Mouse (Mus musculus) activated CD4-positive, CD25-positive, alpha-beta regulatory T cell, adult 9 weeks (primary cell): ENCODE results near the gene Tnk1. TPM values are rescaled to one million over a fixed set of nuclear protein-coding genes. Genes with fewer than 3 reads are reported as not detected.

Experiments
- polyA plus RNA-seq: library from polyadenylated mRNA; unstranded; fragments of 100-300 nt; shearing (Covaris generic); gene quantifications from one replicate; pipeline ENCODE4 v1.2.1, GENCODE M21; 2017

The Tnk1 gene
- polyA plus RNA-seq: not detected

DNA sequence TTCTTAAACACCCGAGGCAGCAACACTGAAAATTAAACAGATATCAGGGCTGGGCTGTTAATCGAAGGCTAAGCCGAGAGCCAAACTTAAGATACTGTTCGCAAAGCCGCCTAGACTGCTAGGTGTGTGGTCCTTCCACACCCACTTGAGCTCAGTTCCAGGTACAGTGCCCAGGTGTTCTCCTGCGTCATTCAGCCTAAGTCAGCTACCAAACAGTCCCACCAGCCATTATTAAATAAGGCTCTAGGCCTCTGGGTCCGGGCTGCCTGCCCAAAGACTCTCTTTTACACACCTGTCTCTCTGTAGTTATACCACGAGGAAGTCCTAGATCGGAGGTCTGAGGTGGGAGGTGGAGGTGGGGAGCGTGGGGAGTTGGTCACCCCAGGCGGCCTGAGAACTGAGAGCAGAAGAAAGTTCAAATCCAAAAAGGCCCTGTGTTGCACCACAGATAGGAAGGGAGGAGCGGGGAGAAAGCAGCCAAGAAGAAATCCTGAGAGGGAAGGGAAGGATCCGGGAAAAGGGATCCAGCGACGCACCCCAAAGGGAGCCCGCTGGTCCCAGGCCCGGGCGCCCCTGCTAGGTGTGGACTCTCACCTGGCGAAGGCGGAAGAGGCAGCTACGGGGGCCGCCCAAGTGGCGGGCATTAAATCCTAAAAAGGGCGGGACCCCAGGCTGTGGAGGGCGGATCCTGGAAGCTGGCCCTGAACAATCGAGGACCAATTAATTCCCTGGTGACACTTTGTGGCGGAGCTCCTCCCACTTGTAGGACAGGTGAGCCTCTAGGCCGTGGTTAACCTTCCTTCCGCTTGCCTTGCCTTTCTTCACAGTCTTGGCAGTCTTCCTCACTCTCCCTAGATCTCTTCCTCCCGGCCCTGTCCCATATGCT is at the start of gene Tnk1:
Gene Tnk1, minus strand, starts transcription at position 618 of the 886 bp plus-strand sequence.

DNA sequence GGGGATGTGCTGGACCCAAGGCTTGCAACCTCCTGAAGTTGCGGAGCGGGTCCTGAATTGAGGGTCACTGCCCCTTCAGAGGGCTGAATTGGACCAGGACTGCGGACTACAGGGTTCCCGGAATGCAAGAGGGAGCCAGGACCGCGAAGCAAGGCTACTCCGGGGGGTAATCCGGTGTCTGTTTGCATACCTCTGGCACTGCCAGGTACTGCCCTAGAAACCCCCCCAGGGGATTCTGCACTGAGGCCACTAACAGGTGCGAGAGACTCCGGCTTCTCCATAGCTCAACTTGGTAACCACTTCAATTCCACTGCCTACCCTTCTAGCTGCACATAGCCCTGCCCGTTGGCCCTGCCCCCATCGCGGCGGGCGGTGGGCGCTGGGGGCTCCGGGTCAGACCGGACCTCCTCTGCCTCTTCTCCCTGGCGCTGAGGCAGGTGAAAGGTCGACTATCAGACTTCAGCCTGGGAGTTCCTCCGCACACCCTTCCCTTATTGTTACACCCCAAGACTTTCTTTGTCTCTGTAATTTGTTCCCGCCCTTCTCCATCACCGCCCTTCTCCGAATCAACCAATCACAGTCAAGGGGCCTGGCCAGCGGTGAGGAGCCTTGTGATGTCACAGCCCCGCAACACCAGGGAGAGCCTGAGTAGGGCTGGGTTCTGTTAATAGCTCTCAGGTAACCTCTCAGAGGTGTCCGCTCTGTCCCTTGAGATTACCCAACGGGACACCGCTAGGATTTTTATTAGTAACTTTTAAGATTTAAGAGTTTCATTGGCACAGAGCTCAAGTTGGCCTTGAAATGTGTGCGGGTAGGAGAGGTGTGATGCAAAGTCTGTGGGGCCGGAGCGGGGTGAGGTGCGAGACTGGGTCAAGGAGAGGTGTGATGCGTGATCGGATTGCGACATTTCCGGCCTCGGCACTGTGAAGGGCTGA is 42.2 kb upstream of the Tnk1 start, which contains the start of the genes 2810408A11Rik and Neurl4:
Gene 2810408A11Rik, minus strand, starts transcription at position 517 of the 935 bp plus-strand sequence.
Gene Neurl4, plus strand, starts transcription at position 602 of the 935 bp plus-strand sequence.

DNA sequence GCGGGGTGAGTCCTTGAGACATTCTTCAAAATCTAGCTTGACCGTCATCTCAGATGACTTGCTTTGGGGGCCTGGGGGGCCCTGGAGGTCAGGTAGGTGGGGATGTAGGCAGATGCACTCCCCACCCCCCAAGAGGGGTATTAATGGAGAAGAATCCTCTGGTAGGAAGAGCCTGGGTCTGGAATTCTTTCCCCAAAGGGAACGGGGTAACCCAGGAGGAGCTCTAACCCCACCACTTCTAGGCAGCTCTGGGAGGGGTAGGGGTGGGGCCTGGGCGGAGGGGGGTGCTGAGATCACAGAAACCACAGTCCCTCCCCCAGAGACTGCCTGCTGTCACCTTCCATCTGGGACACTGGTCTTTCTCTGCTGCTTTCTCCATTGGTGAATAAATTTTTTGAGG is 36.8 kb upstream of the Tnk1 start, which contains the start of gene Acap1:
Gene Acap1, minus strand, starts transcription at position 249 of the 400 bp plus-strand sequence.

DNA sequence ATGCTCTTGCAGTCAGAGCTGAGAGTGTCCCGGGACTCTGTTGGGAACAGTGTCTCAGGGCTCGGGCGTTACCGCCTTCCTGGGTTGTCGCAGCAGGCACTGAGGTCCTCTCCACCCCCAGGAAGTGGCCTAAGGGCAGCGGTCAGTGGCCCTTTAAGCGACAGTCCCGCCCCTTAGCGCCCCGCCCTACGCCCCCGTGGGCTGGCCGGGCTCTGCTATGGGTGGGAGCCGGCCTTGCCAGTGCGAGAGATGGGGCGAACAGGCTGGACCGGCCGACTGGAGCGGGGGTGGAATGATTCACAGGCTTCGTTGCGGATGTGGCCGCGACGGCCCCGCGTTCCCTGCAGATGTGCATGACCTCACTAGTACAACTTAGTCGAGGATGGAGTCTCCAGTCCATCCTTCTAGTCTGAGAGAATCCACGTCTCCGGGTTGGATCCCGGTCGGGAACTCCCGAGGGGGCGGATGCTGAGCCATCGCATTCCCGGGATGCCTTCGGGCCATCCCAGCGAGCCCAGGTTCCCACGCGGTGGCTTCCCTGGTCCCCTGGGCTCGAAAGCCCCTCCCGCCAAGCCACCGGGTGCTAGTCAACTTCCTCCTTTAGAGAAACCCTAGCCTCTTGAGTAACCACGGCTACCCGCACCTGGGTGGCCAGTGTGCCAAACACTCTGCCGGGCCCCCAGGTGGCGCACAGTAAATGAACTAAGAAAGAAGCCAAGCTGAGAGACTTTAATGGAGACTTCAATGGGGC is 22.5 kb upstream of the Tnk1 start, which contains the start of gene Kctd11:
Gene Kctd11, minus strand, starts transcription at position 554 of the 751 bp plus-strand sequence.

GRCm38 (mm10) chr11:69877878-69878277 is 19.3 kb upstream of the Tnk1 start, which contains the start of gene Tmem95:
Gene Tmem95 (minus strand): TSS chr11:69878018.

DNA sequence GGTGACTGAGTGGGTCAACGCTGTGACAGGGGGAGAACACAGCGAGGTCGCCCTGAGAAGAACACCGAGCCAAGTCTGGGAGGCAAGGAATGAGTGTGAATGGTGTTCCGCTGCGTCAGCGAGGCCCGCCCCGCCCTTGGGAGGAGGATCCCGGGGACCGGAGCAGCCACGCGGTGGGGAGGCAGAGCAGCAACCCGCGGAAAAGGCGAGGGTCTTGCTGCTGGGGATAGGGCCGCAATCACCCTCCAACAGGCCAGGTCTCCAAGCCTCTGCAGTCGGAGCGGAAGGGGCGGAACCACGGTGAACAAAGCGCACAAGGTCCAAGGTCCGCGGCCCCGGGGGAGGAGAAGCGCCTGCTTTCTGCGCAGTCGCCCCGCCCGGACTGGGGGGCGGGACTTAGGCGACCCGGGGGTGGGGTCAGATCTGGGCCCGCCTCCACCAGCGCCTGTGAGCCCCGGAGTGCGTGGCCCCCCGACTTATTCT is 12.3 kb downstream of the Tnk1 start, which contains the start of gene Plscr3:
Gene Plscr3, plus strand, starts transcription at position 179 of the 483 bp plus-strand sequence.

GRCm38 (mm10) chr11:69837952-69838713 is 20.4 kb downstream of the Tnk1 start, which contains the start of gene Tmem256:
Gene Tmem256 (plus strand): TSS chr11:69838514.

GRCm38 (mm10) chr11:69837604-69837951 is 21.0 kb downstream of the Tnk1 start, which contains the start of gene Nlgn2:
Gene Nlgn2 (minus strand): TSS chr11:69837784.

GRCm38 (mm10) chr11:69822080-69822479 is 36.5 kb downstream of the Tnk1 start, which contains the start of gene Spem1:
Gene Spem1 (minus strand): TSS chr11:69822180.

GRCm38 (mm10) chr11:69818365-69818764 is 40.2 kb downstream of the Tnk1 start, which contains the start of gene Spem2:
Gene Spem2 (minus strand): TSS chr11:69818465.

DNA sequence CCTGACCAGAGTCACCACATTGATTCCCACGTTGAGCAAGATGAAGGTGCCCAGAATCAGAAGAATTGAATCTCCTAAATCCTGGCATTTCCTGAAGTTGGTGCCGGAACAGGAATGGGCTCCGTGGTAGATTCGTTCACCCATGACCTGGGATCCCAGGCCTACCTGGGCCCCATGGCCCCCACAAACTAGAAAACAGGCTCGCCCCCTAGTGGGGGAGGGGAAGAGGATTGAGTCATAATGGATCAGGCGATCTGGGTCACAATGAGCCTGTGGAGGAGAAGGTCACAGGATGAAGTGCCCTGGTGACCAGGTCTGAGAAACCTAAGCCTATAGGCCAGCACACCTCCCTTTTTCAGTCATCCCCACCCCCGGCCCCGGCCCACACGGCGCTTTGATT is 43.4 kb downstream of the Tnk1 start, which contains the start of gene Gm39566:
Gene Gm39566, minus strand, starts transcription at position 144 of the 400 bp plus-strand sequence.

GRCm38 (mm10) chr11:69804972-69805909 is 53.3 kb downstream of the Tnk1 start, which contains the start of gene Tmem102:
Gene Tmem102 (minus strand): TSS chr11:69805624.

DNA sequence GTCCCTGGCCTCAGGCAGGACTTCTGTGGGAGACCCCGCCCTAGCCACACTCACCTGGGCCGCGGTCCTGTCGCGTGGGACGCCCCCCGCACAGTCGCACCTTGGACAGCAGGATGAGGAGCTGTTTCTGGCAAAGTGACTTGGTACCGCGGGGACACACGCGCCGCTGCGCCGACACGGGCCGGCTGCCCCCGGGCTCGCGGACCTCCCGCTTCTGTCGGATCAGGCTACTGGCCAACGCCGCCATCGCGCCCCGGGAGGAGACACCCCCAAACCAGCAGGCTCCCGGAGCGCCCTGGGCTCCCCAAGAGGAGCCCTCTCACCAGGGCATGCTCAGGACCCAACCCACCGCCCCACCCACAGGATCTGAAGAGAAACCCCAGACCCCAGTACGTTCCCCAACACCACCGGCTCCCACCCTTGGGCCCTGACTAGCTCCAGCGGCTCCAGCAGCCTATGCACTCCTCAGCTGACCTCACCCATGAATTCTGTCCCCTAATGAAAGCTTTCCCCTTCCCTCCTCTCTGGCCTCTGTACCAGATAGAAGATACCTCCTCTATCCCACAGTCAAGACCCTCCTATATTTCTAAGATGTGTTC is 57.1 kb downstream of the Tnk1 start, which contains the start of gene Fgf11:
Gene Fgf11, minus strand, starts transcription at position 479 of the 599 bp plus-strand sequence.

Other genes starting within 250 kb of the Tnk1 start
- gene Shbg, start 240.8 kb downstream of the Tnk1 start, polyA plus RNA-seq: not detected
- not detected for gene Sat2, start 236.7 kb downstream of the Tnk1 start, polyA plus RNA-seq
- gene Fxr2, start 225.7 kb downstream of the Tnk1 start, polyA plus RNA-seq: 8.7 TPM
- not detected for gene Sox15, start 203.4 kb downstream of the Tnk1 start, polyA plus RNA-seq
- gene Mpdu1, start 196.1 kb downstream of the Tnk1 start, polyA plus RNA-seq: 54.7 TPM
- 10.0 TPM for gene Cd68, start 192.6 kb downstream of the Tnk1 start, polyA plus RNA-seq
- gene Eif4a1, start 186.3 kb downstream of the Tnk1 start, polyA plus RNA-seq: 587 TPM
- gene Senp3, start 176.6 kb downstream of the Tnk1 start, polyA plus RNA-seq: 41.0 TPM
- gene Tnfsf13, start 172.9 kb downstream of the Tnk1 start, polyA plus RNA-seq: not detected
- gene Tnfsf12, start 162.9 kb downstream of the Tnk1 start, polyA plus RNA-seq: not detected
- not detected for gene Tnfsfm13, start 162.6 kb downstream of the Tnk1 start, polyA plus RNA-seq
- gene Polr2a, start 100.1 kb downstream of the Tnk1 start, polyA plus RNA-seq: 59.9 TPM
- gene Slc35g3, start 96.8 kb downstream of the Tnk1 start, polyA plus RNA-seq: not detected
- gene Zbtb4, start 92.8 kb downstream of the Tnk1 start, polyA plus RNA-seq: 4.5 TPM
- gene Chrnb1, start 62.8 kb downstream of the Tnk1 start, polyA plus RNA-seq: 4.8 TPM
- not detected for gene Fgf11, start 56.9 kb downstream of the Tnk1 start, polyA plus RNA-seq
- gene Tmem102, start 53.1 kb downstream of the Tnk1 start, polyA plus RNA-seq: not detected
- not detected for gene Gm39566, start 43.4 kb downstream of the Tnk1 start, polyA plus RNA-seq
- gene Spem2, start 40.3 kb downstream of the Tnk1 start, polyA plus RNA-seq: not detected
- gene Spem1, start 36.5 kb downstream of the Tnk1 start, polyA plus RNA-seq: not detected
- 0.56 TPM for gene Nlgn2, start 20.9 kb downstream of the Tnk1 start, polyA plus RNA-seq
- 125 TPM for gene Tmem256, start 20.2 kb downstream of the Tnk1 start, polyA plus RNA-seq
- 23.8 TPM for gene Plscr3, start 12.4 kb downstream of the Tnk1 start, polyA plus RNA-seq
- gene Tmem95, start 19.3 kb upstream of the Tnk1 start, polyA plus RNA-seq: not detected
- gene Kctd11, start 22.7 kb upstream of the Tnk1 start, polyA plus RNA-seq: 2.1 TPM
- 613 TPM for gene Acap1, start 36.8 kb upstream of the Tnk1 start, polyA plus RNA-seq
- gene 2810408A11Rik, start 42.3 kb upstream of the Tnk1 start, polyA plus RNA-seq: 2.8 TPM
- 3.6 TPM for gene Neurl4, start 42.3 kb upstream of the Tnk1 start, polyA plus RNA-seq
- 135 TPM for gene Gps2, start 55.2 kb upstream of the Tnk1 start, polyA plus RNA-seq
- 1,138 TPM for gene Eif5a, start 63.2 kb upstream of the Tnk1 start, polyA plus RNA-seq
- not detected for gene Ybx2, start 77.1 kb upstream of the Tnk1 start, polyA plus RNA-seq
- gene Slc2a4, start 89.5 kb upstream of the Tnk1 start, polyA plus RNA-seq: 0.31 TPM
- not detected for gene Cldn7, start 106.0 kb upstream of the Tnk1 start, polyA plus RNA-seq
- gene Ctdnep1, start 122.4 kb upstream of the Tnk1 start, polyA plus RNA-seq: 30.2 TPM
- gene Elp5, start 123.8 kb upstream of the Tnk1 start, polyA plus RNA-seq: 70.4 TPM
- 493 TPM for gene Gabarap, start 132.4 kb upstream of the Tnk1 start, polyA plus RNA-seq
- gene Phf23, start 137.0 kb upstream of the Tnk1 start, polyA plus RNA-seq: 114 TPM
- gene Dvl2, start 141.9 kb upstream of the Tnk1 start, polyA plus RNA-seq: 19.7 TPM
- gene Acadvl, start 156.7 kb upstream of the Tnk1 start, polyA plus RNA-seq: 120 TPM
- 9.4 TPM for gene Dlg4, start 158.2 kb upstream of the Tnk1 start, polyA plus RNA-seq
- not detected for gene Asgr1, start 195.4 kb upstream of the Tnk1 start, polyA plus RNA-seq
- gene Asgr2, start 233.9 kb upstream of the Tnk1 start, polyA plus RNA-seq: not detected